Mouse (Mus musculus) bone marrow macrophage, adult 2 months (primary cell): Measurements from ENCODE around the gene Sh3glb2.

ENCODE experiments used
- CTCF ChIP-seq: IDR thresholded peaks from 2 replicates; pipeline ENCODE4 v1.5.1; 2012; ENCODE audit warnings: low read depth, mild to moderate bottlenecking, low read length, moderate library complexity
- POLR2A ChIP-seq: IDR thresholded peaks from 2 replicates; pipeline ENCODE4 v1.6.1; 2012; ENCODE audit warnings: mild to moderate bottlenecking, low read depth, low read length, borderline replicate concordance

DNA sequence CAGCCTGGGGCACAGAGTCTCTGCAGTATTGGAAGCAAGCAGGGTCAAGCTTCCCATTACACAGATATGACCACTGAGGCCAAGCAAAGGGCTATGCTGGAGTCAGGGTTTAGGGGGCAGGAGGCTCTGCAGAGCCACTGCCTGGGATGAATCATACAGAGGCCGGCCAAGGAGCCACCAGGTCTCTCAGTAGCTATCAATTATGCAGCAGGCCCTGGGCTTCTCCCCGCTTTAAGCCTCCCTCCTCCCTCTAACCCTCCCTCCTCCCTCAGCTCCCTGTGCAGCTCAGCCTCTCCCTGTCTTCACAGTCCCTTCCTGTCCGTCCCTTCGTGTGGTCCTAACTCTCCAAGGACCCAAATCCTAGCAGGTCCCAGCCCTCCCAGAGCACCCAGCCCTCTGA is 2.9 kb downstream of the Sh3glb2 start:
- TF ChIP-seq CTCF: no peak
- TF ChIP-seq POLR2A: no peak
